Mouse (Mus musculus) B cell, adult 67 days (primary cell): ENCODE data around the gene Nphp4. TPM values are rescaled to one million over a fixed set of nuclear protein-coding genes. Genes with fewer than 3 reads are reported as not detected.

Experiments used
- total RNA-seq, 2 experiments: library from RNA; stranded (reverse); gene quantifications; 4 replicates each; pipeline ENCODE4 v1.2.4; 2023

Nphp4 gene
- 1 to 10 TPM; 3.5 to 7.1 TPM for total RNA-seq

GRCm38 (mm10) chr4:152476427-152477023 is at the start of gene Nphp4:
Gene Nphp4, plus strand, starts transcription at chr4:152476706.

DNA sequence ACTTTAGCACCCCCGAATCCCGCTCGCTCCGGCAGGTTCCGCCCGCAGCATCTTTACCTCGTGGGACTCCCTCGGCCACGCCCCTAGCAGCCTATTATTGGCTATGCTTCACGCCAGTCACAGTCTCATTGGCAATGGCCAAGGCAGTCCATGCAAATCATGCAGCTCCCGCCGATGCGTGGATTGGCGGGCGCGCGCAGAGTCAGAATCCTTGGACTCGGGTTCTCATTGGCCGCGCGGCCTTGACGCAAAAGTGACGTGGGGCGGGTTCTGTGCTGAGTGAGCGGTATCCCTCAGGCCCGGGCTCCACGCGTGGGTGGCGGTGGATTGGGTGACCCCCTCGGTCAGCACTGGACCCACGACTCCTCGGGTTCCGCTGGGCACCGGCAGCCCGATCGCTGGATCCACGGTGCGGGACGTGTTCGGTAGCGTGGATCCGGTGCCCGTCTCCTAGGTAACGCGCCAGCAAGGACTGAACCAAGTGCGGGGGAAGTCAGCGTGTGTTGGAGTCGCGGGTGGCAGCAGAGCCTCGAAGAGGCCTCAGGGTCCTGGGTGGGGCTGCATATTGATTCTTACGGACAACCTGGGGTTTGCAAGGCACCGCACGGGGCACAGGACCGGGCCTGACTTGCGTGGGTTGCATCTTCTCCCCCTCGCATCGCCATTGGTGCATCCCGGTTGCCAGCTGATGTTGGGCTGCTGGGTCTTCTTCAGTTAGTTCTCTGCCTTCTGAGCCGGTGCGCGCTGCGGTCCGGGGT is 1.1 kb downstream of the Nphp4 start, which contains the start of gene Kcnab2:
Gene Kcnab2, minus strand, starts transcription at position 406 of the 758 bp plus-strand sequence.

Other genes with a start within 250 kb of the Nphp4 start
- gene Gpr153, start 202.5 kb upstream of the Nphp4 start, total RNA-seq, result not detected
- not detected for gene Hes3, start 185.0 kb upstream of the Nphp4 start, total RNA-seq
- gene Icmt, start 179.5 kb upstream of the Nphp4 start, total RNA-seq, result 10 to 100 TPM; 35.4 to 40.8 TPM
- gene Rnf207, start 157.7 kb upstream of the Nphp4 start, total RNA-seq, result not detected
- 100 to 1,000 TPM; 825 to 862 TPM for gene Rpl22, start 151.0 kb upstream of the Nphp4 start, total RNA-seq
- under 1 TPM in 1 of 2 experiments, not detected in 1; 0.09 TPM for gene Chd5, start 138.1 kb upstream of the Nphp4 start, total RNA-seq
- gene Kcnab2, start 1.2 kb downstream of the Nphp4 start, total RNA-seq, result 10 to 100 TPM; 88.4 to 94.7 TPM